Mouse (Mus musculus): Measurements from ENCODE around the gene Dqx1. TPM values are rescaled to one million over a fixed set of nuclear protein-coding genes. Genes with fewer than 3 reads are reported as not detected.

The Dqx1 gene
- polyA plus RNA-seq, 1 experiment from 2014 or later = 0.62 TPM

GRCm38 (mm10) chr6:83043561-83043960, 14.1 kb upstream of the Dqx1 start:
- Histone ChIP-seq H3K9ac (no peak overlapping the region), H3K9me3 (ENCODE audit: low read depth, low read length) (no peaks in the 10 kb centered on the region), H3K27ac (ENCODE audit: low read depth) (peak overlapping the region; percentile 24; the same call in 1 of the 2 replicates), H3K4me1 (ENCODE audit: insufficient read depth) (no peaks in the 10 kb centered on the region), H3K27me3 (ENCODE audit: insufficient read depth, low read length) (no peaks in the 10 kb centered on the region), H3K4me3 (ENCODE audit: low read depth, low read length) (no peak overlapping the region), H3K4me2 (no peak overlapping the region), H3K36me3 (ENCODE audit: insufficient read depth) (0 out of 2 replicates have a peak, but pooled peaks cover 8% of the 10 kb centered on the region)
- DNase-seq (no peak), ATAC-seq (ENCODE audit: insufficient read depth) (no peak)
- WGBS = 46% methylated on average over 6 of the region's 6 CpGs
- no peak for TF ChIP-seq CTCF (IDR thresholded peaks at IDR 0.05; ENCODE audit: low read depth)

- H3K4me2 ChIP-seq = no peak overlapping the region
- ATAC-seq (ENCODE audit: insufficient read depth) = no peak
- H3K27me3 ChIP-seq (ENCODE audit: insufficient read depth, low read length) = no peaks in the 10 kb centered on the region
- 82% methylated on average over 5 of the region's 5 CpGs for WGBS
- H3K4me3 ChIP-seq (ENCODE audit: low read depth, low read length) = no peak overlapping the region
- H3K9ac ChIP-seq = no peak overlapping the region
- TF ChIP-seq CTCF (IDR thresholded peaks at IDR 0.05; ENCODE audit: low read depth) = no peak
- no peaks in the 10 kb centered on the region for H3K9me3 ChIP-seq (ENCODE audit: low read depth, low read length)
- no peaks in the 10 kb centered on the region for H3K4me1 ChIP-seq (ENCODE audit: insufficient read depth)
- 0 out of 2 replicates have a peak, but pooled peaks cover 8% of the 10 kb centered on the region for H3K36me3 ChIP-seq (ENCODE audit: insufficient read depth)
- peak overlapping the region; percentile 24; the same call in 1 of the 2 replicates for H3K27ac ChIP-seq (ENCODE audit: low read depth)
- no peak for DNase-seq
Measured at GRCm38 (mm10) chr6:83043993-83044392, 13.7 kb upstream of the Dqx1 start.

GRCm38 (mm10) chr6:83044742-83045141, 12.9 kb upstream of the Dqx1 start:
- Histone ChIP-seq H3K9ac (no peak overlapping the region), H3K27ac (ENCODE audit: low read depth) (no peak overlapping the region), H3K27me3 (ENCODE audit: insufficient read depth, low read length) (no peaks in the 10 kb centered on the region), H3K4me2 (no peak overlapping the region), H3K9me3 (ENCODE audit: low read depth, low read length) (no peaks in the 10 kb centered on the region), H3K4me1 (ENCODE audit: insufficient read depth) (no peaks in the 10 kb centered on the region), H3K36me3 (ENCODE audit: insufficient read depth) (peaks cover 9% of the 10 kb centered on the region; the same call in 1 of the 2 replicates), H3K4me3 (ENCODE audit: low read depth, low read length) (no peak overlapping the region)
- DNase-seq (no peak), ATAC-seq (ENCODE audit: insufficient read depth) (no peak)
- 69% methylated on average over 9 of the region's 9 CpGs for WGBS
- no peak for TF ChIP-seq CTCF (IDR thresholded peaks at IDR 0.05; ENCODE audit: low read depth)

- Histone ChIP-seq H3K4me1 (ENCODE audit: insufficient read depth) (no peaks in the 10 kb centered on the region), H3K4me3 (ENCODE audit: low read depth, low read length) (no peak overlapping the region), H3K9ac (no peak overlapping the region), H3K4me2 (no peak overlapping the region), H3K27ac (ENCODE audit: low read depth) (no peak overlapping the region), H3K36me3 (ENCODE audit: insufficient read depth) (peaks cover 28% of the 10 kb centered on the region), H3K9me3 (ENCODE audit: low read depth, low read length) (no peaks in the 10 kb centered on the region), H3K27me3 (ENCODE audit: insufficient read depth, low read length) (no peaks in the 10 kb centered on the region)
- ATAC-seq (ENCODE audit: insufficient read depth) = no peak
- no peak for DNase-seq
- 64% methylated on average over 10 of the region's 10 CpGs for WGBS
- TF ChIP-seq CTCF (IDR thresholded peaks at IDR 0.05; ENCODE audit: low read depth) = no peak
Measured at GRCm38 (mm10) chr6:83049367-83049766, 8.3 kb upstream of the Dqx1 start.

GRCm38 (mm10) chr6:83053136-83053960, 4.3 kb upstream of the Dqx1 start:
- TF ChIP-seq CTCF (IDR thresholded peaks at IDR 0.05; ENCODE audit: low read depth) = no peak
- no peaks in the 10 kb centered on the region for H3K27me3 ChIP-seq (ENCODE audit: insufficient read depth, low read length)
- H3K4me2 ChIP-seq = peak overlapping the region; percentile 95
- H3K9me3 ChIP-seq (ENCODE audit: low read depth, low read length) = no peaks in the 10 kb centered on the region
- H3K9ac ChIP-seq = peak overlapping the region; percentile 92
- H3K27ac ChIP-seq (ENCODE audit: low read depth) = peak overlapping the region; percentile 88
- 1% methylated on average over 26 of the region's 26 CpGs for WGBS
- ATAC-seq (ENCODE audit: insufficient read depth) (peak; percentile 4; the same call in 1 of the 2 replicates), DNase-seq (peak; percentile 66)
- H3K36me3 ChIP-seq (ENCODE audit: insufficient read depth) = peaks cover 51% of the 10 kb centered on the region
- H3K4me3 ChIP-seq (ENCODE audit: low read depth, low read length) = peak overlapping the region; percentile 98
- peaks cover 5% of the 10 kb centered on the region; the same call in 1 of the 2 replicates for H3K4me1 ChIP-seq (ENCODE audit: insufficient read depth)

GRCm38 (mm10) chr6:83054074-83054851, 3.4 kb upstream of the Dqx1 start, which contains the start of gene Aup1:
TSS of gene Aup1 (plus strand) at chr6:83054521.
- ATAC-seq (ENCODE audit: insufficient read depth) (peak; percentile 98), DNase-seq (peak; percentile 99)
- peak within 1 kb of the TSS; percentile 95 for H3K4me2 ChIP-seq
- WGBS = under 1% methylated on average over 64 of the region's 64 CpGs
- TF ChIP-seq CTCF (IDR thresholded peaks at IDR 0.05; ENCODE audit: low read depth) = no peak; the same call in 1 of the 2 replicates
- H3K4me3 ChIP-seq (ENCODE audit: low read depth, low read length) = peak within 1 kb of the TSS; percentile 98
- no peaks in the 10 kb centered on the region for H3K9me3 ChIP-seq (ENCODE audit: low read depth, low read length)
- H3K9ac ChIP-seq = peak within 1 kb of the TSS; percentile 92
- H3K27ac ChIP-seq (ENCODE audit: low read depth) = peak within 1 kb of the TSS; percentile 88
- H3K4me1 ChIP-seq (ENCODE audit: insufficient read depth) = peaks cover 5% of the 10 kb centered on the region; the same call in 1 of the 2 replicates
- H3K36me3 ChIP-seq (ENCODE audit: insufficient read depth) = peaks cover 51% of the 10 kb centered on the region
- no peaks in the 10 kb centered on the region for H3K27me3 ChIP-seq (ENCODE audit: insufficient read depth, low read length)

Data from lung, embryonic 14.5 days (tissue).